8 mouse cellular contexts compared by ENCODE assay signal in the genomic region with DNA sequence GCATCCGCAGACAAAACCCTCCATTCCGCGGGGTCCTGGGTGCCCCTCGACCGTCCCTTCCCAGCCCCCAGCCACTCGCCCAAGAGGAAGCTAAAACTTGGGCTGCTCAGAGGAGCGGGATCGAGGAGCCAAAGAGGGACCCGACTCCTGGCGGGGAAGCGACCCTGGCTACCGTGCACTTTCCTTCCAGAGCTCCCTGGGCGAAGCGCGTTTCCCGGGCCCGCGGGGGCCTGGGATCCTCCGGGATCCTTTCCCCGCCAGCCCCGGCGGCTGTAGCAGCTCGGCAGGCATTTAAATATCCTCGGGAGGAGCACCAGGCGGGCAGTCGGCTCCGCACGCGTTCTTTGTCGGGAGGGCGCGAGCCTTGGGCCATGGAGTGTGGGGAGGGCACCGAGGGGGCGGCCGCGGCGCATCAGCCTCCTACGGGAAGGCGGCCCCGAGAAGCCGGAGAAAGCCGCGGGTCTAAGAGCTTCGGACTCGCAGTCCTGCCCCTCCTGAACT. TPM values are rescaled to one million over a fixed set of nuclear protein-coding genes. Genes with fewer than 3 reads are reported as not detected.
A peak's percentile ranks its signal among the peaks of the same experiment; 100 is the strongest.
DNase-seq lines count a peak whose midpoint lies in the region; ATAC-seq lines count a peak whose summit lies in the region.

No protein-coding gene starts in this region.

- H3K36me3 ChIP-seq in lung, embryonic 16.5 days (ENCODE audit: control insufficient read depth, insufficient read depth, low read length), result no peaks in the 10 kb centered on the region
- H3K36me3 ChIP-seq in forebrain, embryonic 13.5 days (ENCODE audit: poor library complexity, severe bottlenecking), result no peaks in the 10 kb centered on the region
- no peaks in the 10 kb centered on the region for H3K36me3 ChIP-seq in intestine, embryonic 15.5 days
- peaks cover 11% of the 10 kb centered on the region for H3K36me3 ChIP-seq in midbrain, embryonic 10.5 days

- peak; percentile 10; the same call in 1 of the 2 replicates for ATAC-seq in lung, embryonic 16.5 days (ENCODE audit: low read depth)
- ATAC-seq in forebrain, embryonic 13.5 days, result peak; percentile 31
- 0 out of 2 replicates have a peak, but pooled peaks have one; percentile 9 for ATAC-seq in intestine, embryonic 15.5 days

- peak overlapping the region; percentile 97 for H3K4me2 ChIP-seq in lung, embryonic 16.5 days (ENCODE audit: low read depth, low read length)
- peak overlapping the region; percentile 88 for H3K4me2 ChIP-seq in forebrain, embryonic 13.5 days
- H3K4me2 ChIP-seq in intestine, embryonic 15.5 days (replicated peaks), result peak overlapping the region; percentile 98

- H3K9ac ChIP-seq in lung, embryonic 16.5 days (ENCODE audit: low read length), result peak overlapping the region; percentile 89
- peak overlapping the region; percentile 74 for H3K9ac ChIP-seq in forebrain, embryonic 13.5 days
- H3K9ac ChIP-seq in intestine, embryonic 15.5 days, result peak overlapping the region; percentile 99

- peak overlapping the region; percentile 93 for H3K27ac ChIP-seq in lung, embryonic 16.5 days (ENCODE audit: low read length)
- peak overlapping the region; percentile 74 for H3K27ac ChIP-seq in forebrain, embryonic 13.5 days
- H3K27ac ChIP-seq in intestine, embryonic 15.5 days, result peak overlapping the region; percentile 97
- H3K27ac ChIP-seq in midbrain, embryonic 10.5 days (replicated peaks), result peak overlapping the region; percentile 97

- peak overlapping the region; percentile 79 for H3K4me3 ChIP-seq in lung, embryonic 16.5 days (ENCODE audit: low read length)
- peak overlapping the region; percentile 83 for H3K4me3 ChIP-seq in forebrain, embryonic 13.5 days
- peak overlapping the region; percentile 82 for H3K4me3 ChIP-seq in intestine, embryonic 15.5 days (replicated peaks)
- peak overlapping the region; percentile 84 for H3K4me3 ChIP-seq in midbrain, embryonic 10.5 days

- DNase-seq in lung, postnatal 36 days, result no peak
- DNase-seq in adrenal gland, adult (ENCODE audit: inconsistent age in 2 of 2, low spot score in 1 of 2), result peak; percentile 51 to 85
- peak; percentile 75 for DNase-seq in midbrain, embryonic 10.5 days (ENCODE audit: low spot score)
- DNase-seq in frontal cortex, postnatal 25 days (ENCODE audit: low spot score in 2 of 2), result no peak
- no peak for DNase-seq in frontal cortex, postnatal 10 days (ENCODE audit: low spot score in 2 of 2)

- peaks cover 2% of the 10 kb centered on the region; the same call in 1 of the 2 replicates for H3K27me3 ChIP-seq in lung, embryonic 16.5 days (ENCODE audit: control insufficient read depth, insufficient read depth, low read depth, low read length)
- peaks cover 3% of the 10 kb centered on the region; the same call in 1 of the 2 replicates for H3K27me3 ChIP-seq in forebrain, embryonic 13.5 days
- no peaks in the 10 kb centered on the region for H3K27me3 ChIP-seq in intestine, embryonic 15.5 days (replicated peaks)
- H3K27me3 ChIP-seq in midbrain, embryonic 10.5 days (ENCODE audit: low read depth, poor library complexity, severe bottlenecking), result no peaks in the 10 kb centered on the region

- under 1% methylated on average over 44 of the region's 45 CpGs for WGBS in lung, embryonic 16.5 days
- 0% methylated on average over 45 of the region's 45 CpGs for WGBS in forebrain, embryonic 13.5 days
- 0% methylated on average over 45 of the region's 45 CpGs for WGBS in intestine, embryonic 15.5 days
- 0% methylated on average over 45 of the region's 45 CpGs for WGBS in midbrain, embryonic 10.5 days

- no peaks in the 10 kb centered on the region for H3K9me3 ChIP-seq in lung, embryonic 16.5 days (ENCODE audit: control insufficient read depth, low read length)
- no peaks in the 10 kb centered on the region for H3K9me3 ChIP-seq in forebrain, embryonic 13.5 days (replicated peaks)
- no peaks in the 10 kb centered on the region for H3K9me3 ChIP-seq in intestine, embryonic 15.5 days
- H3K9me3 ChIP-seq in midbrain, embryonic 10.5 days (replicated peaks), result no peaks in the 10 kb centered on the region

- peaks cover 6% of the 10 kb centered on the region; the same call in 1 of the 2 replicates for H3K4me1 ChIP-seq in lung, embryonic 16.5 days (replicated peaks; ENCODE audit: control insufficient read depth, insufficient read depth, low read length)
- peaks cover 53% of the 10 kb centered on the region for H3K4me1 ChIP-seq in forebrain, embryonic 13.5 days
- H3K4me1 ChIP-seq in intestine, embryonic 15.5 days (replicated peaks), result 0 out of 2 replicates have a peak, but pooled peaks cover 8% of the 10 kb centered on the region
- peaks cover 55% of the 10 kb centered on the region for H3K4me1 ChIP-seq in midbrain, embryonic 10.5 days

RNA-seq across cellular contexts. Expression of a gene that starts 1.2 kb away (rescaled TPM):
- 5.5 and 6.1 TPM in 2 replicates for polyA plus RNA-seq in lung, embryonic 16.5 days (2015; fragmentation: Nextera tagmentation; extraction: Ambion mirVana)
- 12.1 and 15.1 TPM in 2 replicates for polyA plus RNA-seq in forebrain, embryonic 13.5 days (2015; fragmentation: Nextera tagmentation; extraction: Ambion mirVana)
- polyA plus RNA-seq in intestine, embryonic 15.5 days (2015; fragmentation: Nextera tagmentation; extraction: Ambion mirVana), result 33.9 and 41.2 TPM in 2 replicates
- polyA plus RNA-seq in midbrain, embryonic 10.5 days (2016; fragmentation: Nextera tagmentation; extraction: Ambion mirVana), result 28.9 and 44.4 TPM in 2 replicates

Comparison
In these comparisons a context has a peak if more than half of its experiments do, and no peak if none do; other contexts are left out.
1. DNase-seq: peak in adrenal gland, adult (2 of 2) and midbrain, embryonic 10.5 days (single experiment); none in lung, postnatal 36 days (single experiment), frontal cortex, postnatal 25 days (0 of 2) and frontal cortex, postnatal 10 days (0 of 2).
2. Peak in every context shown above with its lines, with median percentiles within 50 percentile points of each other: ATAC-seq, H3K27ac ChIP-seq, H3K4me2 ChIP-seq, H3K4me3 ChIP-seq and H3K9ac ChIP-seq.